Mouse (Mus musculus): Measurements from ENCODE around the gene Cryga. TPM values are rescaled to one million over a fixed set of nuclear protein-coding genes. Genes with fewer than 3 reads are reported as not detected.

Cryga gene
- polyA plus RNA-seq, 1 experiment from 2014 or later, result not detected

DNA sequence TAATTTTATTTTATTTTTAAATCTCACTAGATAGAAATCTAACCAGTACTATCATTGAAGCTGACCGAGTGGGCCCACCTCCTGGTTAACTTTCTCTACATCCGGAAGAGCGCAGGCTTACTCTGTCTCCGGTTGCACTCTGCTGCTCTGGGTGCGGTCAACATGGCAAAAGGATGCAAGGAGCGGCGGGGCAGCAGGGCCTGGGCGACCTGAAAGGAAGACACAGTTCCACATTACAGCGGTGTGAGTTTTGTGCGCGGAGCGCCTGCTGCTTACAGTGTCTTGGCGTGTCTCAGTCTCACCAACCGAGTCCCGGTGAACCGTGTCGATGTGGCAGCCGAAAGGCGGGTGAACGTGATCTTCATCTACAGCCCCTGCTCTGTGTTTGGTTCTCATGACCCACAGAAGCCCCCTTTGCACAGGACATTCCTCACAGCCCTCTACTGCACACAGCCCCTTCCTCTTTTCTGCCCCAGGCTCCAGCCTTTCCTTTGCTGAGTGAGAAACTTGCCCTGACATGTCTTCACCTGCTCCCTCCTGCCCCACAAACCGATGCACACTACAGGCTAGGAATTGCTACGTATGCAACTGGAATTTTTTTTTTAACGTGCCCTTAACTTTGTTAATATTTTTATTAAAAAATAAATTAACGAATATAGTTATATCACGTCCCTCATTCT is 6.7 kb upstream of the Cryga start:
- H3K4me2 ChIP-seq (ENCODE audit: low read depth, low read length), result 0 out of 2 replicates have a peak overlapping the region, but pooled peaks have one; percentile 13
- no peaks in the 10 kb centered on the region for H3K27me3 ChIP-seq (ENCODE audit: control insufficient read depth, insufficient read depth, low read length)
- H3K4me1 ChIP-seq (ENCODE audit: control insufficient read depth, insufficient read depth, low read length), result peaks cover 3% of the 10 kb centered on the region; the same call in 1 of the 2 replicates
- no peak overlapping the region for H3K27ac ChIP-seq (ENCODE audit: low read length)
- no peaks in the 10 kb centered on the region for H3K36me3 ChIP-seq (ENCODE audit: control insufficient read depth, insufficient read depth)
- H3K4me3 ChIP-seq (ENCODE audit: low read length), result no peak overlapping the region
- no peak for ATAC-seq (replicated peaks; ENCODE audit: extremely low read depth, insufficient read depth, low FRiP score)
- WGBS, result 64% methylated on average over 25 of the region's 25 CpGs
- no peak overlapping the region for H3K9ac ChIP-seq (ENCODE audit: low read length)
- no peaks in the 10 kb centered on the region for H3K9me3 ChIP-seq (replicated peaks; ENCODE audit: control insufficient read depth, low read length)

DNA sequence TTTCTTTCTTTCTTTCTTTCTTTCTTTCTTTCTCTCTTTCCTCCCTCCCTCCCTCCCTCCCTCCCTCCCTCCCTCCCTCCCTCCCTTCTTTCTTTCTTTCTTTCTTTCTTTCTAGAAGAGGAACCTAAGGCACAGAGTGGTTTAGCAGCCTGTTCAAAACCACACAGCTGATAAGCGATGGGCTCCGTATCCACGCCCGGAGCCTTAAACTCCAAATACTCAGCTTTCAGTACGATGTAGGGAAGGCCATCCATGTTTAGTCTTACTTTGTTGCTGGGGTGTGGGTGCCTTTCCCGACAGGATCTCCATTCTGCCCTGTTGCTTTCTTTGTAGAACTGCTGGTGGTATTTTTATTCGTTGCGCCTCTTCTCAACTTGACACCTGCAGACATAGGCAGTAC is 6.0 kb upstream of the Cryga start:
- Histone ChIP-seq H3K9me3 (replicated peaks; ENCODE audit: control insufficient read depth, low read length) (no peaks in the 10 kb centered on the region), H3K4me1 (ENCODE audit: control insufficient read depth, insufficient read depth, low read length) (peaks cover 3% of the 10 kb centered on the region; the same call in 1 of the 2 replicates), H3K4me2 (ENCODE audit: low read depth, low read length) (no peak overlapping the region), H3K9ac (ENCODE audit: low read length) (no peak overlapping the region), H3K36me3 (ENCODE audit: control insufficient read depth, insufficient read depth) (no peaks in the 10 kb centered on the region), H3K27ac (ENCODE audit: low read length) (no peak overlapping the region), H3K27me3 (ENCODE audit: control insufficient read depth, insufficient read depth, low read length) (no peaks in the 10 kb centered on the region), H3K4me3 (ENCODE audit: low read length) (no peak overlapping the region)
- 85% methylated on average over 8 of the region's 8 CpGs for WGBS
- no peak for ATAC-seq (replicated peaks; ENCODE audit: extremely low read depth, insufficient read depth, low FRiP score)

DNA sequence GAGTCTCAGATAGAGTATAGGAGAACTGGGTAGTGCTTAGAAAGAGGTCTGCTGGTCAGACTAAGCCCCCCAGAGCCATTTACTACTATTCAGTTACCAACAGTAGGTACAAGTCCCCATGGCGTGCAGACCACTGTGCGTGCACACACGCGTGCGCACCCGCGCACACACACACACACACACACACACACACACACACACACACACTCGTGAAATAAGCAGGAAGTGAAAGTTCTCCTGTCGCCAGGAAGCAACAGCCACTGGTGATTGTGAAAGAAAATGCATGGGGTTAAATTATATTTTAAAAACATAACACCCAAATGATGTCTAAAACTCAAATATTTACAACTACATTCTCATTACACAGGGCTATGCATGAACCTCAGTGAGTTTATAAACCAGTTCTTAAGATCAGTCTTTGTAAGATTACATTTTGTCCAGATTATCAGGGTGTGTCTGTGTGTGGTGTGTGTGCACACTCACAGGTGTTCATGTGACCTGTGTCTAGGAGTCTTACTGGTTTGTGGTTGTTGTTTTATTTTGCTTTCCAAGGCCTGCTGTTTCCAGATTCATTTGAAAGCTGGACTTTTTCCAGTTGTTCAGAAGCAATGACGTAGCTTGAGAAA is 4.6 kb upstream of the Cryga start:
- Histone ChIP-seq H3K9ac (ENCODE audit: low read length) (no peak overlapping the region), H3K4me2 (ENCODE audit: low read depth, low read length) (no peak overlapping the region), H3K27ac (ENCODE audit: low read length) (no peak overlapping the region), H3K9me3 (replicated peaks; ENCODE audit: control insufficient read depth, low read length) (no peaks in the 10 kb centered on the region), H3K4me3 (ENCODE audit: low read length) (no peak overlapping the region), H3K27me3 (ENCODE audit: control insufficient read depth, insufficient read depth, low read length) (no peaks in the 10 kb centered on the region), H3K36me3 (ENCODE audit: control insufficient read depth, insufficient read depth) (no peaks in the 10 kb centered on the region), H3K4me1 (ENCODE audit: control insufficient read depth, insufficient read depth, low read length) (peaks cover 3% of the 10 kb centered on the region; the same call in 1 of the 2 replicates)
- WGBS, result 79% methylated on average over 10 of the region's 10 CpGs
- ATAC-seq (replicated peaks; ENCODE audit: extremely low read depth, insufficient read depth, low FRiP score), result no peak

DNA sequence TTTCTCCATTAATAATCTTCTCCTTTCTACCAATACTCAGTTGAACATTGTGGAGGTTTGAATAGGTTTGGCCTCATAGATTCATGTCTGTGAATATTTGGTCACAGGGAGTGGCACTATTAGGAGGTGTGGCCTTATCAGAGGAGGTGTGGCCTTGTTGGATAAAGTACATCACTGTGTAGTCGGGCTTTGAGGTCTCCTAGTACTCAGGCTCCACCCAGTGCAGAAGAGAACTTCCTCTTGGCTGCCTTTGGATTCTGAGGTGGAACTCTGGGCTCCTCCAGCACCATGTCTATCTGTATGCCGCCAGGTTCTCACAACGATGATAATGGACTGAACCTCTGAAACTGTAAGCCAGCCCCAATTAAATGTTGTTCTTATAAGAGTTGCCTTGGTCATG is 6.2 kb downstream of the Cryga start:
- Histone ChIP-seq H3K4me1 (ENCODE audit: control insufficient read depth, insufficient read depth, low read length) (no peaks in the 10 kb centered on the region), H3K9ac (ENCODE audit: low read length) (no peak overlapping the region), H3K4me2 (ENCODE audit: low read depth, low read length) (no peak overlapping the region), H3K4me3 (ENCODE audit: low read length) (no peak overlapping the region), H3K36me3 (ENCODE audit: control insufficient read depth, insufficient read depth) (no peaks in the 10 kb centered on the region), H3K9me3 (replicated peaks; ENCODE audit: control insufficient read depth, low read length) (no peaks in the 10 kb centered on the region), H3K27me3 (ENCODE audit: control insufficient read depth, insufficient read depth, low read length) (no peaks in the 10 kb centered on the region), H3K27ac (ENCODE audit: low read length) (no peak overlapping the region)
- ATAC-seq (replicated peaks; ENCODE audit: extremely low read depth, insufficient read depth, low FRiP score), result no peak
- 75% methylated on average over 3 of the region's 3 CpGs for WGBS

DNA sequence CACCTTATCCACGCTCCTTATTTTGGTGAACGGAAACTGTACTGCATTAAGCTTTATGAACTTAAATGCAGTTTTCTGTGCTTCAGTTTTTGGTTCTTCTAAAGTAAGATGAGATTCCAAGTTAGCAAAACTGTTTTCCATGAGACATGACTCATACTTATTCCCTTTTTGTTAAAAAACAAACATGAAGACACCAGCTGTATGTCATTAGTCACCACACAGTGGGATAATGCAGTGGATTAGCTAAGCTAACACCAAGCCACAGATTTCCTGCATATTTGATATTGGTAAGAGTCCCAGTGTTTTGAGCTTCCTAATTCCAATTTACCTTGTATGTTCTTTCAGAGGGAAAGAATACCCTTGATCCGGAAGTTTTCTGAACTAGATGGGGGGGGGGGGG is 11.6 kb downstream of the Cryga start:
- H3K27me3 ChIP-seq (ENCODE audit: control insufficient read depth, insufficient read depth, low read length), result no peaks in the 10 kb centered on the region
- H3K4me2 ChIP-seq (ENCODE audit: low read depth, low read length), result no peak overlapping the region
- H3K4me3 ChIP-seq (ENCODE audit: low read length), result no peak overlapping the region
- no peaks in the 10 kb centered on the region for H3K4me1 ChIP-seq (ENCODE audit: control insufficient read depth, insufficient read depth, low read length)
- H3K27ac ChIP-seq (ENCODE audit: low read length), result no peak overlapping the region
- no peaks in the 10 kb centered on the region for H3K9me3 ChIP-seq (replicated peaks; ENCODE audit: control insufficient read depth, low read length)
- H3K9ac ChIP-seq (ENCODE audit: low read length), result no peak overlapping the region
- ATAC-seq (replicated peaks; ENCODE audit: extremely low read depth, insufficient read depth, low FRiP score), result no peak
- no peaks in the 10 kb centered on the region for H3K36me3 ChIP-seq (ENCODE audit: control insufficient read depth, insufficient read depth)
- WGBS, result 87% methylated on average over 3 of the region's 3 CpGs

DNA sequence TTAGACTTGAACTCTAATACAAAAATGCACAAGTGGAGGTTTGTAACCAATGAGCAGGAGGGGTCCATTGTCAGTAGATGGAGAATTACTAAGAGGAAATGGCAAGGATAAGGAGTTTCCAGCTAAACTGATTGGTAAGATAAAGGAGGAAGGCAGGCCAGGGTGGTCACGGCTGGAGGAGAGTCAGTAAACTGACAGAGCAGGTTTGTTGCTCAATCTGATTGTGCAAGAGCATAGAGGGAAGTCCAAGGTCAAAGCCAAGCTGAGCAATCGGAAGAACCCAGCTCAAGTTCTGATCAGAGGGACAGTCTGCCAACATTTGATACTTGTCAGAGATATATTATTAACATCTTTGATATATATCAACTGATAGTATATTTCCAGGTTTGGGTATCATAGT is 12.8 kb downstream of the Cryga start:
- Histone ChIP-seq H3K27ac (ENCODE audit: low read length) (no peak overlapping the region), H3K4me3 (ENCODE audit: low read length) (no peak overlapping the region), H3K36me3 (ENCODE audit: control insufficient read depth, insufficient read depth) (no peaks in the 10 kb centered on the region), H3K9me3 (replicated peaks; ENCODE audit: control insufficient read depth, low read length) (no peaks in the 10 kb centered on the region), H3K4me2 (ENCODE audit: low read depth, low read length) (no peak overlapping the region), H3K4me1 (ENCODE audit: control insufficient read depth, insufficient read depth, low read length) (no peaks in the 10 kb centered on the region), H3K9ac (ENCODE audit: low read length) (no peak overlapping the region), H3K27me3 (ENCODE audit: control insufficient read depth, insufficient read depth, low read length) (no peaks in the 10 kb centered on the region)
- 46% methylated on average over 2 of the region's 2 CpGs for WGBS
- no peak for ATAC-seq (replicated peaks; ENCODE audit: extremely low read depth, insufficient read depth, low FRiP score)

DNA sequence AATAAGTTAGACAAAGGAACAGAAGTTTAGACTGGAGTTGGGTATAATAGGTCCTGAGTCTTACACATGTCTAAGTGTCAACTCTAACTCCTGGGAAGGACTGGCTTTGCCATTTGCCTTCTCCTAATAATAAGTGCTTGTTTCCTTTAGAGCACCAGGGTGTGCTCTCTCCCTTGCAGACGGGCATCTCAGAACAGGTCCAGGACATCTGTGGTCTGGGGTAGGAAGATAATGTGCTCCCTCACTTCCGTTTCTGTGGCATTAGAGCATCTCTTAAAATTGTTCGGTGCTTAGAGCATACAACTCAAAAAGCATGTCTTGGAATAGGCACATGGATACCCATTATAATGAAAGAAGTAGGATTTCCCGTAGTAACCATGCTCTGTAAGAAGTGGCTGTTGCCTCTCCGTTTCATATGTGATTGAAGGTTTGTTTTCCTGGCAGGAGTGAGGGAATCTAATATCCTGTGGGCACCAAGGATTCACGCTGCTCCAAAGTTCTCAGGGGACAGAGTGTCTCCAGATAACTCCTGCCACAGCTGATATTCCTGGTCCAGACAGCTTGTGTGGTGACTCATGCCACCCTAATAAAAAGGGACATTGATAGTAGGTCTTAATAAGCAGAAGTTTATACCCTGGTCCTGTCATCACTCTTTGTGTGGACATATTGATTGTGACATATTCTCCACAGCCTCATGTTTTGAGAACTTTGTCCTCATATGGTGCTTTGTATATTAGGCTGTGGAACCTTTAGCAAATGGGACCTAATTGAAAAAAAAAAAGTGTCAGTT is 14.4 kb downstream of the Cryga start:
- Histone ChIP-seq H3K9ac (ENCODE audit: low read length) (no peak overlapping the region), H3K4me2 (ENCODE audit: low read depth, low read length) (no peak overlapping the region), H3K4me3 (ENCODE audit: low read length) (no peak overlapping the region), H3K36me3 (ENCODE audit: control insufficient read depth, insufficient read depth) (no peaks in the 10 kb centered on the region), H3K9me3 (replicated peaks; ENCODE audit: control insufficient read depth, low read length) (no peaks in the 10 kb centered on the region), H3K27ac (ENCODE audit: low read length) (no peak overlapping the region), H3K4me1 (ENCODE audit: control insufficient read depth, insufficient read depth, low read length) (no peaks in the 10 kb centered on the region), H3K27me3 (ENCODE audit: control insufficient read depth, insufficient read depth, low read length) (no peaks in the 10 kb centered on the region)
- 61% methylated on average over 6 of the region's 6 CpGs for WGBS
- no peak for ATAC-seq (replicated peaks; ENCODE audit: extremely low read depth, insufficient read depth, low FRiP score)

DNA sequence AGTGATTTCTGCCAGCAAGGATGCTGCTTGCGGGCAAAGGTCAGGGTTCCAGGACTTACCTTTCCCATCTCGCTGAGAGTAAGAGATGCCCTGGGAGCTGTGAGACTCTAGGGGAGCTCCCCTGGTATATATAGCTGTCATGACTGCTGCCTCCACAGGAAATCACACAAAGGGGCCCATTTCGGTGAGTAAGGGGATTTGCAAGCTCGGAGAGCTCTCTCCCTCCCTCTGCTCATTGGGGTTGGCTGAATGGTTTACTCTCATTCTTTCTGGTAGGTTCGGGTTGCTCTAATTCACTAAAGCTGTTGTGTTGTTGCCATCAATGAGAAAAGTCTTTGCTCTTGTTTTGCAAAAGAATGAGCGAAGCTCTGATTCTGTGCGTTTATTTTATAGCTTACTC is 21.0 kb downstream of the Cryga start, which contains the start of gene Crygb:
Gene Crygb, minus strand, starts transcription at position 101 of the 400 bp plus-strand sequence.
- H3K4me2 ChIP-seq (ENCODE audit: low read depth, low read length), result no peak within 1 kb of the TSS
- no peak within 1 kb of the TSS for H3K9ac ChIP-seq (ENCODE audit: low read length)
- H3K36me3 ChIP-seq (ENCODE audit: control insufficient read depth, insufficient read depth), result no peaks in the 10 kb centered on the region
- H3K27me3 ChIP-seq (ENCODE audit: control insufficient read depth, insufficient read depth, low read length), result no peaks in the 10 kb centered on the region
- no peak within 1 kb of the TSS for H3K27ac ChIP-seq (ENCODE audit: low read length)
- H3K4me1 ChIP-seq (ENCODE audit: control insufficient read depth, insufficient read depth, low read length), result no peaks in the 10 kb centered on the region
- ATAC-seq (replicated peaks; ENCODE audit: extremely low read depth, insufficient read depth, low FRiP score), result no peak
- H3K9me3 ChIP-seq (replicated peaks; ENCODE audit: control insufficient read depth, low read length), result 0 out of 2 replicates have a peak, but pooled peaks cover 2% of the 10 kb centered on the region
- no peak within 1 kb of the TSS for H3K4me3 ChIP-seq (ENCODE audit: low read length)
- 44% methylated on average over 7 of the region's 7 CpGs for WGBS

DNA sequence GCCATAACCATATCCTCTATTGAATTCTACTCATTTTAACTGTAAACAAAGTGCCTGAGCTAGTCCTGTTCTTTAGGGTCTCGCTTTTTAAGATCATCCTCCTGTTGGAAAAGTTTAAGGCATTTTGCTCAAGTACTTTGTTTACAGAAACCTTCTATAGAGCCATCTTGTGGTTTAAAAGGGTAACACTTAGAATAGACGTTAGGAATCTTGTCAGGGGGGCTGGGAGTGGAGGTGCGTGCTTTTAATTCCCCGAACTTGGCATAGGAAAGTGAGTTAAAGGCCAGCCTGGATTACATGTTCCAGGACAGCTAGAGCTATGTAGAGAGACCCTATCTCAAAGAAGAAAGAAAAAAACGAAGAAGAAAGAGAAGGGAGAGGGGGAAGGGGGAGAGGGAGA is 27.6 kb downstream of the Cryga start:
- Histone ChIP-seq H3K4me1 (ENCODE audit: control insufficient read depth, insufficient read depth, low read length) (no peaks in the 10 kb centered on the region), H3K4me3 (ENCODE audit: low read length) (no peak overlapping the region), H3K9ac (ENCODE audit: low read length) (no peak overlapping the region), H3K9me3 (replicated peaks; ENCODE audit: control insufficient read depth, low read length) (0 out of 2 replicates have a peak, but pooled peaks cover 2% of the 10 kb centered on the region), H3K4me2 (ENCODE audit: low read depth, low read length) (no peak overlapping the region), H3K27me3 (ENCODE audit: control insufficient read depth, insufficient read depth, low read length) (no peaks in the 10 kb centered on the region), H3K27ac (ENCODE audit: low read length) (no peak overlapping the region), H3K36me3 (ENCODE audit: control insufficient read depth, insufficient read depth) (no peaks in the 10 kb centered on the region)
- 14% methylated on average over 5 of the region's 5 CpGs for WGBS
- ATAC-seq (replicated peaks; ENCODE audit: extremely low read depth, insufficient read depth, low FRiP score), result no peak

Measured in heart, embryonic 16.5 days (tissue).